Mouse (Mus musculus) CH12.LX (cell line): Measurements from ENCODE around the gene Gm44596. TPM values are rescaled to one million over a fixed set of nuclear protein-coding genes. Genes with fewer than 3 reads are reported as not detected.
A peak's percentile ranks its signal among the peaks of the same experiment; 100 is the strongest.

Source experiments
- DNase-seq: peaks from one replicate; pipeline ENCODE4 v3.0.0-alpha.2; 2013; ENCODE audit errors: extremely low read depth
- H3K27ac ChIP-seq: 2 replicates; pipeline ENCODE4 v1.5.1; 2012; ENCODE audit warnings: low read depth, mild to moderate bottlenecking, control low read depth, moderate library complexity; ENCODE audit not compliant: insufficient read depth
- H3K27me3 ChIP-seq: replicated peaks from 2 replicates; pipeline ENCODE3; 2012; ENCODE audit warnings: inconsistent platforms
- H3K36me3 ChIP-seq, 2 experiments: replicated peaks in 1 of 2; 2 replicates each; pipeline versions ENCODE3 to v1.6.1; 2012; ENCODE audit warnings: inconsistent platforms in 1 of 2, low read length in 1 of 2, mild to moderate bottlenecking in 1 of 2, mixed read lengths in 1 of 2, moderate library complexity in 1 of 2; ENCODE audit not compliant: control insufficient read depth in 1 of 2, insufficient read depth in 1 of 2
- H3K4me1 ChIP-seq, 2 experiments: 2 replicates each; pipeline ENCODE4 v1.6.1; 2012; ENCODE audit warnings: inconsistent platforms in 1 of 2, moderate library complexity in 1 of 2; ENCODE audit not compliant: insufficient read depth in 2 of 2, control insufficient read depth in 1 of 2
- H3K4me2 ChIP-seq: 2 replicates; pipeline ENCODE4 v1.6.1; 2012; ENCODE audit warnings: low read depth, mild to moderate bottlenecking, control low read depth; ENCODE audit not compliant: poor library complexity, insufficient read depth, severe bottlenecking
- H3K4me3 ChIP-seq, 3 experiments: fragments of 150-350 bp in 1 of 3; sonication (generic) in 1 of 3; replicated peaks in 1 of 3; 2 replicates each; pipeline versions ENCODE3 to v1.5.1; 2011 to 2012; ENCODE audit warnings: low read depth in 2 of 3, low read length in 2 of 3, mild to moderate bottlenecking in 2 of 3, moderate library complexity in 2 of 3, control low read depth in 1 of 3, improper control_type of control experiment in 1 of 3, inconsistent platforms in 1 of 3, mixed read lengths in 1 of 3; ENCODE audit not compliant: poor library complexity in 1 of 3
- H3K79me2 ChIP-seq: replicated peaks from 2 replicates; pipeline ENCODE4 v1.6.1; 2012; ENCODE audit warnings: mild to moderate bottlenecking, moderate library complexity; ENCODE audit not compliant: control insufficient read depth, poor library complexity, insufficient read depth, severe bottlenecking; ENCODE audit errors: extremely low read depth
- H3K9ac ChIP-seq: 2 replicates; pipeline ENCODE4 v1.6.1; 2012; ENCODE audit warnings: low read depth, mild to moderate bottlenecking, control low read depth, moderate library complexity; ENCODE audit not compliant: insufficient read depth
- H3K9me3 ChIP-seq: replicated peaks from 2 replicates; pipeline ENCODE3; 2012; ENCODE audit warnings: low read length, inconsistent platforms, mixed read lengths
- BHLHE40 ChIP-seq: IDR thresholded peaks from 2 replicates; pipeline ENCODE4 v1.6.1; 2011; ENCODE audit warnings: mild to moderate bottlenecking, low read depth, low read length, improper control_type of control experiment
- CTCF ChIP-seq, 2 experiments: IDR thresholded peaks in 1 of 2; conservative IDR thresholded peaks in 1 of 2; 2 replicates each; pipeline ENCODE4 v1.5.1; 2011 to 2012; ENCODE audit warnings: low read depth in 2 of 2, low read length in 2 of 2, improper control_type of control experiment in 1 of 2, inconsistent platforms in 1 of 2, mild to moderate bottlenecking in 1 of 2, moderate library complexity in 1 of 2
- E2F4 ChIP-seq: IDR thresholded peaks from 2 replicates; pipeline ENCODE4 v1.6.1; 2011; ENCODE audit warnings: low read depth, low read length, improper control_type of control experiment; ENCODE audit not compliant: insufficient replicate concordance
- ETS1 ChIP-seq: conservative IDR thresholded peaks from 2 replicates; pipeline ENCODE4 v1.6.1; 2012; ENCODE audit warnings: low read depth, mild to moderate bottlenecking, inconsistent platforms, low read length, improper control_type of control experiment, moderate library complexity
- JUND ChIP-seq: conservative IDR thresholded peaks from 2 replicates; pipeline ENCODE4 v1.6.1; 2011; ENCODE audit warnings: low read depth, low read length, improper control_type of control experiment
- KAT2A ChIP-seq: IDR thresholded peaks from 2 replicates; pipeline ENCODE4 v1.6.1; 2012; ENCODE audit warnings: low read length, improper control_type of control experiment, inconsistent platforms; ENCODE audit not compliant: insufficient replicate concordance
- MAFK ChIP-seq: IDR thresholded peaks from 2 replicates; pipeline ENCODE4 v1.6.1; 2011; ENCODE audit warnings: low read length, improper control_type of control experiment; ENCODE audit not compliant: insufficient replicate concordance
- MAX ChIP-seq: IDR thresholded peaks from 2 replicates; pipeline ENCODE4 v1.6.1; 2011; ENCODE audit warnings: low read length, improper control_type of control experiment
- MAZ ChIP-seq: IDR thresholded peaks from 2 replicates; pipeline ENCODE4 v1.6.1; 2012; ENCODE audit warnings: low read depth, mild to moderate bottlenecking, inconsistent platforms, low read length, improper control_type of control experiment, moderate library complexity
- MEF2A ChIP-seq: IDR thresholded peaks from 2 replicates; pipeline ENCODE4 v1.6.1; 2014; ENCODE audit warnings: low read depth, mild to moderate bottlenecking, inconsistent platforms, low read length, improper control_type of control experiment, borderline replicate concordance
- NRF1 ChIP-seq: IDR thresholded peaks from 2 replicates; pipeline ENCODE4 v1.6.1; 2014; ENCODE audit warnings: low read depth, mild to moderate bottlenecking, inconsistent platforms, low read length, improper control_type of control experiment, moderate library complexity
- SIN3A ChIP-seq: IDR thresholded peaks from 2 replicates; pipeline ENCODE4 v1.6.1; 2012; ENCODE audit warnings: low read length, improper control_type of control experiment, inconsistent platforms
- TBP ChIP-seq: conservative IDR thresholded peaks from 2 replicates; pipeline ENCODE4 v1.6.1; 2011; ENCODE audit warnings: low read depth, low read length, improper control_type of control experiment
- TCF12 ChIP-seq: IDR thresholded peaks from 2 replicates; pipeline ENCODE4 v1.6.1; 2014; ENCODE audit warnings: low read depth, mild to moderate bottlenecking, inconsistent platforms, low read length, improper control_type of control experiment
- UBTF ChIP-seq: IDR thresholded peaks from 2 replicates; pipeline ENCODE4 v1.6.1; 2012; ENCODE audit warnings: low read depth, mild to moderate bottlenecking, inconsistent platforms, low read length, improper control_type of control experiment, moderate library complexity
- ZKSCAN1 ChIP-seq: IDR thresholded peaks from 2 replicates; pipeline ENCODE4 v1.6.1; 2012; ENCODE audit warnings: low read depth, inconsistent platforms, low read length, improper control_type of control experiment, borderline replicate concordance
- ZMIZ1 ChIP-seq: IDR thresholded peaks from 2 replicates; pipeline ENCODE4 v1.6.1; 2012; ENCODE audit warnings: low read depth, mild to moderate bottlenecking, inconsistent platforms, low read length, improper control_type of control experiment
- dilution Hi-C: fragments of 300-500 bp; cut with MboI; formaldehyde crosslinking; loops from 2 replicates; pipeline ENCODE4 v1.14.3; 2020; ENCODE audit warnings: low sequenced_read_pairs; ENCODE audit not compliant: extremely low pct_unique_long_range_greater_than_20kb, extremely low pct_ligation_motif_present
- in situ Hi-C: fragments of 300-500 bp; cut with MboI; formaldehyde crosslinking; loops from 3 replicates; pipeline ENCODE4 v1.14.3; 2019; ENCODE audit warnings: low sequenced_read_pairs, low pct_ligation_motif_present, low pct_unique_long_range_greater_than_20kb, mixed read lengths
- polyA plus RNA-seq: library from polyadenylated mRNA; unstranded; fragments of >175 nt; gene quantifications from 2 replicates; pipeline ENCODE4 v1.2.1, GENCODE M21; 2012; ENCODE audit warnings: low read depth; ENCODE audit not compliant: insufficient read length
- total RNA-seq, 2 experiments: library from RNA; depleted of rRNA; stranded (reverse); fragments of 300-350 nt in 1 of 2; fragments of >200 nt in 1 of 2; gene quantifications; 2 replicates each; pipeline ENCODE4 v1.2.3; 2012 to 2014

The Gm44596 gene
- total and polyA plus RNA-seq, 3 experiments = not detected

- TF ChIP-seq KAT2A = no peak
- TF ChIP-seq TCF12 = peak; percentile 50
- no peak for TF ChIP-seq MAFK
Measured at GRCm38 (mm10) chr6:128362381-128363006, 12.8 kb upstream of the Gm44596 start, which contains the start of the genes Rhno1 and Foxm1 (continued).

GRCm38 (mm10) chr6:128363007-128363825, 12.1 kb upstream of the Gm44596 start:
- H3K9ac ChIP-seq = peak overlapping the region; percentile 95
- H3K27me3 ChIP-seq = no peaks in the 10 kb centered on the region
- dilution Hi-C loops (no loop called here), in situ Hi-C loops (loop anchor here (5.0 kb wide), 1 partner anchor 49 kb away; no protein-coding TSS in a partner anchor)
- peaks cover 13 to 58% of the 10 kb centered on the region in 2 experiments for H3K4me1 ChIP-seq
- H3K4me2 ChIP-seq = peak overlapping the region; percentile 88
- H3K9me3 ChIP-seq = no peaks in the 10 kb centered on the region
- H3K27ac ChIP-seq = peak overlapping the region; percentile 45
- peak; percentile 25 for DNase-seq
- H3K79me2 ChIP-seq = peaks cover 51% of the 10 kb centered on the region
- TF ChIP-seq MAZ = no peak
- no peak for TF ChIP-seq ZKSCAN1
- TF ChIP-seq JUND = no peak
- TF ChIP-seq MEF2A = no peak
- TF ChIP-seq BHLHE40 = no peak
- TF ChIP-seq TBP = 0 out of 2 replicates have a peak, but pooled peaks have one; percentile 33
- TF ChIP-seq NRF1 = no peak
- TF ChIP-seq E2F4 = no peak
- no peak for TF ChIP-seq ZMIZ1
- no peak for TF ChIP-seq CTCF (conservative IDR thresholded peaks at IDR 0.05 in 1 of 2, IDR thresholded peaks at IDR 0.05 in 1 of 2; ENCODE audit: low read depth in 2 of 2, low read length in 2 of 2)
- no peak for TF ChIP-seq MAFK
- TF ChIP-seq ETS1 = no peak
- peak; percentile 45 for TF ChIP-seq SIN3A
- no peak for TF ChIP-seq MAX
- 0 out of 2 replicates have a peak, but pooled peaks have one; percentile 24 for TF ChIP-seq UBTF
- peak overlapping the region; percentile 77 to 88 (median 85) for H3K4me3 ChIP-seq
- peaks cover 24 to 56% of the 10 kb centered on the region in 2 experiments for H3K36me3 ChIP-seq
